Mouse (Mus musculus) spleen, adult 2 months (tissue): Measurements from ENCODE around the gene 1500009C09Rik.

Source experiments
- CTCF ChIP-seq: fragments of 200-500 bp; IDR thresholded peaks from 2 replicates; pipeline ENCODE4 v1.5.1; 2011; ENCODE audit warnings: mild to moderate bottlenecking, inconsistent platforms; ENCODE audit not compliant: insufficient read depth, insufficient read length, insufficient replicate concordance; ENCODE audit errors: extremely low read depth
- POLR2A ChIP-seq: fragments of 200-500 bp; IDR thresholded peaks from 2 replicates; pipeline ENCODE4 v1.6.1; 2011; ENCODE audit warnings: low read depth, low read length, inconsistent platforms

GRCm38 (mm10) chr15:82223251-82223650 is 28.9 kb upstream of the 1500009C09Rik start:
- no peak for TF ChIP-seq CTCF
- TF ChIP-seq POLR2A = peak; percentile 47
